Mouse (Mus musculus) adrenal gland, adult (tissue): ENCODE results near the gene Zbtb7b.
A peak's percentile ranks its signal among the peaks of the same experiment; 100 is the strongest.

Experiments used
- DNase-seq, 2 experiments: peaks; one replicate each; pipeline ENCODE4 v3.0.0; 2022 to 2023; ENCODE audit warnings: low spot score in 1 of 2; ENCODE audit not compliant: inconsistent age in 2 of 2

Zbtb7b gene

GRCm38 (mm10) chr3:89339416-89339815 lies 55.2 kb downstream of the Zbtb7b start:
- peak; percentile 69 to 87 for DNase-seq

GRCm38 (mm10) chr3:89337721-89338578 lies 56.6 kb downstream of the Zbtb7b start, which contains the start of gene Efna4:
Gene Efna4 (minus strand): TSS chr3:89338028.
- peak; percentile 66 to 82 for DNase-seq

- no peak for DNase-seq
These were observed 57.4 kb downstream of the Zbtb7b start for GRCm38 (mm10) chr3:89337062-89337720.

GRCm38 (mm10) chr3:89336529-89336928 lies 58.0 kb downstream of the Zbtb7b start:
- DNase-seq = no peak

- no peak for DNase-seq
These were observed 61.5 kb downstream of the Zbtb7b start for GRCm38 (mm10) chr3:89333053-89333452.

GRCm38 (mm10) chr3:89332476-89332875 lies 62.1 kb downstream of the Zbtb7b start:
- no peak for DNase-seq

- DNase-seq = no peak
These were observed 62.6 kb downstream of the Zbtb7b start for GRCm38 (mm10) chr3:89332013-89332412.

GRCm38 (mm10) chr3:89331561-89331960 lies 63.0 kb downstream of the Zbtb7b start:
- peak in 1 of 2 experiments; percentile 10 for DNase-seq

GRCm38 (mm10) chr3:89330948-89331347 lies 63.6 kb downstream of the Zbtb7b start:
- DNase-seq = peak; percentile 76 to 82

- no peak for DNase-seq
These were observed 64.2 kb downstream of the Zbtb7b start for GRCm38 (mm10) chr3:89330346-89330745.

GRCm38 (mm10) chr3:89328623-89329022 lies 66.0 kb downstream of the Zbtb7b start:
- DNase-seq = no peak
